Mouse (Mus musculus) liver, adult 2 months (tissue): ENCODE measurements at regions not wholly inside any gene's neighbourhood (a gene's known extent, or its start where the extent isn't known, plus 50 kb on each side); places are given as distances from the start of the nearest gene placed in this dataset.

ENCODE experiments used
- DNase-seq: peaks from one replicate; pipeline ENCODE4 v3.0.0-alpha.2; 2011; ENCODE audit warnings: low read depth, low spot score; ENCODE audit errors: extremely low read depth
- H3K27ac ChIP-seq: fragments of 200-500 bp; replicated peaks from 2 replicates; pipeline ENCODE4 v1.5.1; 2012; ENCODE audit warnings: low read depth, mild to moderate bottlenecking, control low read depth, inconsistent platforms, low read length; ENCODE audit not compliant: insufficient read depth
- H3K27me3 ChIP-seq: fragments of 200-500 bp; 2 replicates; pipeline ENCODE4 v1.6.1; 2012; ENCODE audit warnings: mild to moderate bottlenecking, moderate library complexity, low read length, inconsistent platforms; ENCODE audit not compliant: control insufficient read depth, insufficient read depth
- H3K36me3 ChIP-seq: fragments of 200-500 bp; 2 replicates; pipeline ENCODE4 v1.6.1; 2012; ENCODE audit warnings: low read length, inconsistent platforms; ENCODE audit not compliant: control insufficient read depth, insufficient read depth
- H3K4me1 ChIP-seq: fragments of 200-500 bp; 2 replicates; pipeline ENCODE4 v1.6.1; 2011; ENCODE audit warnings: low read length; ENCODE audit not compliant: control insufficient read depth, insufficient read depth
- H3K4me3 ChIP-seq: fragments of 200-500 bp; 2 replicates; pipeline ENCODE4 v1.5.1; 2011; ENCODE audit warnings: low read depth, mild to moderate bottlenecking, control low read depth, low read length, moderate library complexity; ENCODE audit not compliant: insufficient read depth
- H3K79me2 ChIP-seq: fragments of 200-500 bp; 2 replicates; pipeline ENCODE4 v1.6.1; 2012; ENCODE audit warnings: inconsistent platforms, mild to moderate bottlenecking, low read length, moderate library complexity; ENCODE audit not compliant: control insufficient read depth, insufficient read depth
- H3K9ac ChIP-seq: fragments of 200-500 bp; 2 replicates; pipeline ENCODE4 v1.6.1; 2012; ENCODE audit warnings: low read depth, mild to moderate bottlenecking, control low read depth, inconsistent platforms, low read length
- CTCF ChIP-seq: fragments of 200-500 bp; IDR thresholded peaks from 2 replicates; pipeline ENCODE4 v1.5.1; 2011; ENCODE audit warnings: low read depth, low read length, control low read depth
- POLR2A ChIP-seq: fragments of 200-500 bp; IDR thresholded peaks from 2 replicates; pipeline ENCODE4 v1.6.1; 2011; ENCODE audit warnings: low read length, control low read depth; ENCODE audit not compliant: insufficient read depth; ENCODE audit errors: extremely low read depth
- WGBS: fragments of 180-500 bp; shearing (Covaris S2); methylation state at CpG from one replicate; pipeline ENCODE4 v1.1.7; 2018; 5-methylcytosine and 5-hydroxymethylcytosine counted together

DNA sequence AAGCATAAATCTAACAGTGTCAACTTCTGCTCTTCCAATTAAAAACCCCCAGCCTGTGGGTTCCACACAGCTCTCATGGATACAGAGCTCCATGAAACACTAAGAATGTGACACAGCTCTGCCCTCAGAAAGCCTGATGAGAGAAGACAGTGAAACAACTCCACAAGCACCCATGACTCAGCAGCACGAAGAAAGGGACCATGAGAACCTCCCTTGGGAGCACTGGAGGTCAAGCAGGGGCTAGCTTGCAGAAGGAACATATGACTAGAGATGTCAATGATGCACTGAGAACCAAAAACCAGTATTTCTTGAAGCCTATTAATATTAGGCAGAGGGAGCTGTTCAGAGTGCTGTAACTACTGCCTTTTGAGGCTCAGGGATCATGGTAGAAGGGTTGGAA lies 59.0 kb upstream of the Fam78b start:
- 59% methylated on average over 1 of the region's 1 CpGs for WGBS

DNA sequence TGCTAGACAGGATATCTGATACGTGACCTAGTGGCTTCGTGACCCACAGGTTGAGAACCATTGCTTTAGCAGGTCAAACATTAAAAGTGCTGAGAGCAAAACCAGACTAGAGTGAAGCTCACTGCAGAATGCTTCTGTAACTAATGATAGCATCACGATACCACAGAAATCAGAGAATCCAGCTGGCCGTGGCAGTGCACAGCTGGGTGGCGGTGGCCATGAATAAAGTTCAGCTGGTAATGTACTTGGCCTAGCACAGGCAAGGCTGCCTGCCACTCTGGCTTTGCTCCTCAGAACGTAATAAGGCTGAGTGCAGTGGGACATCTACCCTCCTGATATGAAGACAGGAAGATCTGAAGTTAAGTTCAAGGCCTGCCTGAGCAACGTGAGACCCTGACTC lies 56.7 kb upstream of the Fam78b start:
- DNase-seq, result no peak
- H3K27me3 ChIP-seq, result no peaks in the 10 kb centered on the region
- no peak overlapping the region for H3K4me3 ChIP-seq
- 73% methylated on average over 7 of the region's 7 CpGs for WGBS
- no peaks in the 10 kb centered on the region for H3K79me2 ChIP-seq
- no peaks in the 10 kb centered on the region for H3K4me1 ChIP-seq
- H3K27ac ChIP-seq, result no peak overlapping the region
- H3K9ac ChIP-seq, result no peak overlapping the region
- no peak for TF ChIP-seq POLR2A
- TF ChIP-seq CTCF, result no peak
- no peaks in the 10 kb centered on the region for H3K36me3 ChIP-seq

More for the DNA sequence above, 59.0 kb upstream of the Fam78b start:
- no peaks in the 10 kb centered on the region for H3K27me3 ChIP-seq
- H3K9ac ChIP-seq, result no peak overlapping the region
- no peaks in the 10 kb centered on the region for H3K4me1 ChIP-seq
- H3K36me3 ChIP-seq, result no peaks in the 10 kb centered on the region
- no peak for TF ChIP-seq CTCF
- no peak for TF ChIP-seq POLR2A
- no peaks in the 10 kb centered on the region for H3K79me2 ChIP-seq
- no peak overlapping the region for H3K27ac ChIP-seq
- DNase-seq, result no peak
- no peak overlapping the region for H3K4me3 ChIP-seq

DNA sequence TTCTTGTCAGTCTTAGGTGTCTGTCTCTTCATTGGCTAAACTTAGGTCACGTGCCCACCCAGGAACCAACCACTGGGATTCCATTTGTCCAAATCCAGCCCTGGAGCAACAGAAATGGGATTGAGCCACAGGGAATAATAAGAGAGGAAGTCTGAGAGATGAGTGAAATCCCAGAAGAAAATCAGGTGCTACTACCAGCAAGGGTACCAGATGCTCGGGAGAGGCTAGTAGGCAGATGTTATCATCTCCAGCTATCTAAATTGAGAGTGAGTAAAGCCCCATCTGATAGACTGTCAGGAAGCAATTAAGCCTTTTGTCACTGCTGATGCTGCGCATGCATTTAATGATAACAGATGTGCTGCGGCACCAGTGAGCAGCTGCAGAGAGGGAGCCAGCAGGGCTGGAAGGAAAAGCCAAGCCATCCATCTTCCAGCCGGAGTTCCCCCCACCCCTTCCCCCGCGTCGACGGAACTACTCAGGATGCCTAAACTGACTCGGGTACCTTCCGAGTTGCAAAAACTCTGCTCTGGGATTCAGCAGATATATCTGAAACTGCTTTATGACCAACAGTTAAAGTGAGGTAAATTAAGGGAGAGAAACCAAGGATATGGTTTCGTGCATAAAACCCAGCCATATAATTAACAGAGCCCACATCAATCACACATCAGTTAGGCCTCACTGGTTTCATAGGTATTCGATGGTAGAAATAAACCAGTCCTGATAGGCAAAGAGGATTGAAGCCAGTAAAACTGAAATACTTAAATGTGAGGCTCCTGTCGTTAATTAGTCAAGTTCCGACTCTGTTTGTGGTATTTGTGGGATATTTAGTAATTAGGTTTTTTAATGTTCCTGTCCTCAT lies 53.1 kb upstream of the Fam78b start:
- no peak overlapping the region for H3K9ac ChIP-seq
- H3K4me3 ChIP-seq, result no peak overlapping the region
- 70% methylated on average over 15 of the region's 15 CpGs for WGBS
- H3K27me3 ChIP-seq, result no peaks in the 10 kb centered on the region
- H3K79me2 ChIP-seq, result no peaks in the 10 kb centered on the region
- H3K4me1 ChIP-seq, result no peaks in the 10 kb centered on the region
- no peaks in the 10 kb centered on the region for H3K36me3 ChIP-seq
- H3K27ac ChIP-seq, result no peak overlapping the region
- no peak for TF ChIP-seq CTCF
- TF ChIP-seq POLR2A, result no peak
- DNase-seq, result no peak
